ENCODE assay signal across 26 mouse cellular contexts in the genomic region with DNA sequence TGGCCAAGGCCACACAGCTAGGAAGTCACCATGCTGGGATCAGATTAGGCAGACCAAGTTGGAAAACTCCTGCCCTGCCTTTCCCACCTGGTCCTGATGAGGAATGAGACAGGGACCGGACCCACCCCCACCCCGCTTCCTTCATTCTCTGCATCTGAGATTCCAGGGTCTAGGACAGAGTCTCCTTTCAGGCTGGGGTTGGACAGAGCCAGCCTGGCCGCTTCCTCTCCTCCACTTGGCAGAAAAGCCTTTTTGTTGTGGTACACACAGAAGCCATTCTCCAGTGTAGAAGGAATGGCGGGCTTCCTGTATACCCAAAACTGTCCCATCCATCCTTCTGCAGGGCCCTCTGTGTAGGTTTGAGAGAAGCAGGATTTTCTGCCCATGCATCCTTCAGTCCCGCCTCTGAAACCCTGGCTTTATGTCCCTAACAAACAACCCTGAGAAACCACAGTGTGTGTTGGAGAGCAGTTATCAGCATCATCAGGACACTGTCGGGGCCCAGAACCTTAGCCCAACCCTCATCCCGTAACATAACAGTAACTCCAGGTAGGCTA. TPM values are rescaled to one million over a fixed set of nuclear protein-coding genes. Genes with fewer than 3 reads are reported as not detected.
DNase-seq lines count a peak whose midpoint lies in the region; ATAC-seq and TF ChIP-seq lines count a peak whose summit lies in the region.
"Had no signal": no experiment of that assay in that cellular context is flagged by ENCODE, and none has a peak within 500 bp of the region (broad histone marks: within the 10 kb centered on the region; RNA-seq: fewer than 3 reads in every experiment).

No protein-coding gene starts in this region.

- peaks cover 10% of the 10 kb centered on the region; the same call in 1 of the 2 replicates for H3K36me3 ChIP-seq in forebrain, postnatal 0 days (ENCODE audit: insufficient read depth)
- H3K36me3 ChIP-seq in forebrain, embryonic 12.5 days (replicated peaks), result peaks cover 32% of the 10 kb centered on the region
- H3K36me3 ChIP-seq in hindbrain, postnatal 0 days (ENCODE audit: insufficient read depth, low read length), result peaks cover 9% of the 10 kb centered on the region; the same call in 1 of the 2 replicates
- peaks cover 3% of the 10 kb centered on the region; the same call in 1 of the 2 replicates for H3K36me3 ChIP-seq in hindbrain, embryonic 11.5 days (ENCODE audit: control insufficient read depth, insufficient read depth, low read length)
- H3K36me3 ChIP-seq in neural tube, embryonic 13.5 days, result peaks cover 40% of the 10 kb centered on the region
- H3K36me3 ChIP-seq: embryonic facial prominence, embryonic 15.5 days; liver, embryonic 13.5 days had no signal

- no peak overlapping the region for H3K4me3 ChIP-seq in forebrain, postnatal 0 days (ENCODE audit: low read depth, low read length)
- H3K4me3 ChIP-seq in forebrain, embryonic 12.5 days (replicated peaks), result no peak overlapping the region
- no peak overlapping the region for H3K4me3 ChIP-seq in hindbrain, postnatal 0 days (ENCODE audit: low read length)
- H3K4me3 ChIP-seq in hindbrain, embryonic 11.5 days (ENCODE audit: low read depth, low read length), result no peak overlapping the region
- H3K4me3 ChIP-seq in neural tube, embryonic 13.5 days, result no peak overlapping the region
- H3K4me3 ChIP-seq: embryonic facial prominence, embryonic 15.5 days; hindbrain, embryonic 13.5 days; intestine, embryonic 15.5 days; limb, embryonic 13.5 days; liver, embryonic 13.5 days; midbrain, embryonic 15.5 days had no signal

- DNase-seq in forebrain, postnatal 0 days, result no peak
- DNase-seq in hindbrain, postnatal 0 days (ENCODE audit: low spot score), result peak; percentile 22
- no peak for DNase-seq in hindbrain, embryonic 11.5 days (ENCODE audit: low spot score)
- DNase-seq in neural tube, embryonic 10.5 days (ENCODE audit: extremely low spot score, low spot score), result no peak
- no peak for DNase-seq in thymus, postnatal 4 days
- DNase-seq: adrenal gland, postnatal 14 days; cerebellum, adult 9-10 months; gastrocnemius, postnatal 10 days; heart, postnatal 10 days; kidney, adult 8-10 months; kidney, postnatal 10 days; liver, embryonic 13.5 days; lung, adult 2 months; lung, postnatal 14 days; right cerebral cortex, postnatal 14 days; spleen, adult 18-20 months; thymus, adult 18-20 months; thymus, postnatal 36 days had no signal

- H3K9ac ChIP-seq in forebrain, postnatal 0 days, result no peak overlapping the region
- H3K9ac ChIP-seq in forebrain, embryonic 12.5 days, result no peak overlapping the region
- no peak overlapping the region for H3K9ac ChIP-seq in hindbrain, postnatal 0 days (replicated peaks; ENCODE audit: low read length)
- H3K9ac ChIP-seq in hindbrain, embryonic 11.5 days (ENCODE audit: low read depth, low read length), result no peak overlapping the region
- no peak overlapping the region for H3K9ac ChIP-seq in neural tube, embryonic 13.5 days
- H3K9ac ChIP-seq: embryonic facial prominence, embryonic 15.5 days; hindbrain, embryonic 13.5 days; intestine, embryonic 15.5 days; limb, embryonic 13.5 days; liver, embryonic 13.5 days; midbrain, embryonic 15.5 days had no signal

- H3K9me3 ChIP-seq in forebrain, postnatal 0 days (ENCODE audit: low read length), result no peaks in the 10 kb centered on the region
- no peaks in the 10 kb centered on the region for H3K9me3 ChIP-seq in forebrain, embryonic 12.5 days
- H3K9me3 ChIP-seq in hindbrain, postnatal 0 days (ENCODE audit: low read length), result no peaks in the 10 kb centered on the region
- H3K9me3 ChIP-seq in hindbrain, embryonic 11.5 days (ENCODE audit: control insufficient read depth, low read length), result no peaks in the 10 kb centered on the region
- no peaks in the 10 kb centered on the region for H3K9me3 ChIP-seq in neural tube, embryonic 13.5 days
- H3K9me3 ChIP-seq: embryonic facial prominence, embryonic 15.5 days; hindbrain, embryonic 13.5 days; intestine, embryonic 15.5 days; limb, embryonic 13.5 days; liver, embryonic 13.5 days; midbrain, embryonic 15.5 days had no signal

- H3K4me2 ChIP-seq in forebrain, postnatal 0 days (ENCODE audit: low read depth), result no peak overlapping the region
- H3K4me2 ChIP-seq in forebrain, embryonic 12.5 days, result no peak overlapping the region
- no peak overlapping the region for H3K4me2 ChIP-seq in hindbrain, postnatal 0 days (ENCODE audit: low read depth, low read length)
- no peak overlapping the region for H3K4me2 ChIP-seq in hindbrain, embryonic 11.5 days (replicated peaks; ENCODE audit: low read depth, low read length)
- H3K4me2 ChIP-seq in neural tube, embryonic 13.5 days, result no peak overlapping the region
- H3K4me2 ChIP-seq: embryonic facial prominence, embryonic 15.5 days; heart, embryonic 11.5 days; hindbrain, embryonic 13.5 days; intestine, embryonic 15.5 days; limb, embryonic 13.5 days; liver, embryonic 13.5 days; midbrain, embryonic 15.5 days had no signal

- peak; percentile 63 for ATAC-seq in forebrain, postnatal 0 days
- no peak for ATAC-seq in forebrain, embryonic 12.5 days (ENCODE audit: low FRiP score)
- peak; percentile 55 for ATAC-seq in hindbrain, postnatal 0 days
- ATAC-seq in hindbrain, embryonic 11.5 days (ENCODE audit: low FRiP score), result no peak
- ATAC-seq in neural tube, embryonic 13.5 days (ENCODE audit: low read depth), result no peak
- ATAC-seq: midbrain, embryonic 15.5 days had no signal

- H3K27ac ChIP-seq in forebrain, postnatal 0 days (ENCODE audit: low read depth, low read length), result no peak overlapping the region
- no peak overlapping the region for H3K27ac ChIP-seq in forebrain, embryonic 12.5 days
- 0 out of 2 replicates have a peak overlapping the region, but pooled peaks have one; percentile 6 for H3K27ac ChIP-seq in hindbrain, postnatal 0 days
- H3K27ac ChIP-seq in hindbrain, embryonic 11.5 days (ENCODE audit: low read depth, low read length), result no peak overlapping the region
- H3K27ac ChIP-seq in neural tube, embryonic 13.5 days (replicated peaks), result peak overlapping the region; percentile 47
- H3K27ac ChIP-seq: embryonic facial prominence, embryonic 15.5 days; hindbrain, embryonic 13.5 days; limb, embryonic 13.5 days; liver, embryonic 13.5 days; midbrain, embryonic 15.5 days had no signal

- 81% methylated on average over 7 of the region's 7 CpGs for WGBS in forebrain, postnatal 0 days
- WGBS in forebrain, embryonic 12.5 days, result 84% methylated on average over 7 of the region's 7 CpGs
- 83% methylated on average over 7 of the region's 7 CpGs for WGBS in hindbrain, postnatal 0 days
- WGBS in hindbrain, embryonic 11.5 days, result 87% methylated on average over 7 of the region's 7 CpGs
- 76% methylated on average over 7 of the region's 7 CpGs for WGBS in neural tube, embryonic 13.5 days

- H3K27me3 ChIP-seq in forebrain, postnatal 0 days (ENCODE audit: insufficient read depth, low read length), result no peaks in the 10 kb centered on the region
- no peaks in the 10 kb centered on the region for H3K27me3 ChIP-seq in forebrain, embryonic 12.5 days
- no peaks in the 10 kb centered on the region for H3K27me3 ChIP-seq in hindbrain, postnatal 0 days (ENCODE audit: insufficient read depth, low read length)
- no peaks in the 10 kb centered on the region for H3K27me3 ChIP-seq in hindbrain, embryonic 11.5 days (ENCODE audit: control insufficient read depth, insufficient read depth, low read length)
- H3K27me3 ChIP-seq in neural tube, embryonic 13.5 days, result no peaks in the 10 kb centered on the region
- H3K27me3 ChIP-seq: embryonic facial prominence, embryonic 15.5 days; hindbrain, embryonic 13.5 days; intestine, embryonic 15.5 days; limb, embryonic 13.5 days; liver, embryonic 13.5 days; midbrain, embryonic 15.5 days had no signal

- H3K4me1 ChIP-seq in forebrain, postnatal 0 days (ENCODE audit: insufficient read depth), result no peaks in the 10 kb centered on the region
- no peaks in the 10 kb centered on the region for H3K4me1 ChIP-seq in forebrain, embryonic 12.5 days
- no peaks in the 10 kb centered on the region for H3K4me1 ChIP-seq in hindbrain, postnatal 0 days (ENCODE audit: insufficient read depth, low read length)
- H3K4me1 ChIP-seq in hindbrain, embryonic 11.5 days (replicated peaks; ENCODE audit: control insufficient read depth, insufficient read depth, low read length), result no peaks in the 10 kb centered on the region
- H3K4me1 ChIP-seq in neural tube, embryonic 13.5 days (replicated peaks), result no peaks in the 10 kb centered on the region
- H3K4me1 ChIP-seq: midbrain, embryonic 15.5 days had no signal

- TF ChIP-seq CTCF in forebrain, postnatal 0 days (IDR thresholded peaks at IDR 0.05; ENCODE audit: low read depth), result no peak
- no peak for TF ChIP-seq CTCF in hindbrain, postnatal 0 days (IDR thresholded peaks at IDR 0.05; ENCODE audit: low read depth)

RNA-seq across cellular contexts. Expression of a gene that starts 23.4 kb away (rescaled TPM):
- 32.4 and 40.3 TPM in 2 replicates for total RNA-seq in forebrain, postnatal 0 days (2014; rRNA removed)
- polyA plus RNA-seq in forebrain, postnatal 0 days (2015; fragmentation: Nextera tagmentation; extraction: Ambion mirVana), result 10.7 and 13.9 TPM in 2 replicates
- polyA plus RNA-seq in forebrain, embryonic 12.5 days (2016; fragmentation: Nextera tagmentation; extraction: Ambion mirVana), result 22.8 and 24.6 TPM in 2 replicates
- total RNA-seq in hindbrain, postnatal 0 days (2014; rRNA removed), result 72.9 and 80.6 TPM in 2 replicates
- 14.0 and 14.2 TPM in 2 replicates for polyA plus RNA-seq in hindbrain, postnatal 0 days (2015; fragmentation: Nextera tagmentation; extraction: Ambion mirVana)
- polyA plus RNA-seq in hindbrain, embryonic 11.5 days (2014; fragmentation: Nextera tagmentation; extraction: Ambion mirVana), result 13.0 and 15.7 TPM in 2 replicates
- 26.9 and 29.1 TPM in 2 replicates for polyA plus RNA-seq in neural tube, embryonic 13.5 days (2015; fragmentation: Nextera tagmentation; extraction: Ambion mirVana)

RNA-seq across cellular contexts. Expression of a gene that starts 43.4 kb away (rescaled TPM):
- 30.8 and 66.0 TPM in 2 replicates for total RNA-seq in forebrain, postnatal 0 days (2014; rRNA removed)
- 34.9 and 38.6 TPM in 2 replicates for polyA plus RNA-seq in forebrain, postnatal 0 days (2015; fragmentation: Nextera tagmentation; extraction: Ambion mirVana)
- polyA plus RNA-seq in forebrain, embryonic 12.5 days (2016; fragmentation: Nextera tagmentation; extraction: Ambion mirVana), result 41.7 and 42.5 TPM in 2 replicates
- 22.8 and 68.5 TPM in 2 replicates for total RNA-seq in hindbrain, postnatal 0 days (2014; rRNA removed)
- polyA plus RNA-seq in hindbrain, postnatal 0 days (2015; fragmentation: Nextera tagmentation; extraction: Ambion mirVana), result 25.6 and 25.9 TPM in 2 replicates
- polyA plus RNA-seq in hindbrain, embryonic 11.5 days (2014; fragmentation: Nextera tagmentation; extraction: Ambion mirVana), result 36.5 and 40.3 TPM in 2 replicates
- 34.3 and 35.5 TPM in 2 replicates for polyA plus RNA-seq in neural tube, embryonic 13.5 days (2015; fragmentation: Nextera tagmentation; extraction: Ambion mirVana)

RNA-seq across cellular contexts. Expression of a gene that starts 43.7 kb away (rescaled TPM):
- total RNA-seq in forebrain, postnatal 0 days (2014; rRNA removed), result 11.8 and 15.7 TPM in 2 replicates
- polyA plus RNA-seq in forebrain, postnatal 0 days (2015; fragmentation: Nextera tagmentation; extraction: Ambion mirVana), result 10.7 and 13.4 TPM in 2 replicates
- polyA plus RNA-seq in forebrain, embryonic 12.5 days (2016; fragmentation: Nextera tagmentation; extraction: Ambion mirVana), result 18.1 and 20.1 TPM in 2 replicates
- 18.3 and 21.0 TPM in 2 replicates for total RNA-seq in hindbrain, postnatal 0 days (2014; rRNA removed)
- 9.2 and 10.5 TPM in 2 replicates for polyA plus RNA-seq in hindbrain, postnatal 0 days (2015; fragmentation: Nextera tagmentation; extraction: Ambion mirVana)
- 8.9 and 10.0 TPM in 2 replicates for polyA plus RNA-seq in hindbrain, embryonic 11.5 days (2014; fragmentation: Nextera tagmentation; extraction: Ambion mirVana)
- 15.4 and 16.0 TPM in 2 replicates for polyA plus RNA-seq in neural tube, embryonic 13.5 days (2015; fragmentation: Nextera tagmentation; extraction: Ambion mirVana)

RNA-seq across cellular contexts. Expression of a gene that starts 59.2 kb away (rescaled TPM):
- 88.8 and 94.2 TPM in 2 replicates for total RNA-seq in forebrain, postnatal 0 days (2014; rRNA removed)
- polyA plus RNA-seq in forebrain, postnatal 0 days (2015; fragmentation: Nextera tagmentation; extraction: Ambion mirVana), result 106 and 125 TPM in 2 replicates
- polyA plus RNA-seq in forebrain, embryonic 12.5 days (2016; fragmentation: Nextera tagmentation; extraction: Ambion mirVana), result 139 and 140 TPM in 2 replicates
- 72.3 and 74.5 TPM in 2 replicates for total RNA-seq in hindbrain, postnatal 0 days (2014; rRNA removed)
- 126 and 127 TPM in 2 replicates for polyA plus RNA-seq in hindbrain, postnatal 0 days (2015; fragmentation: Nextera tagmentation; extraction: Ambion mirVana)
- polyA plus RNA-seq in hindbrain, embryonic 11.5 days (2014; fragmentation: Nextera tagmentation; extraction: Ambion mirVana), result 141 and 145 TPM in 2 replicates
- 124 and 128 TPM in 2 replicates for polyA plus RNA-seq in neural tube, embryonic 13.5 days (2015; fragmentation: Nextera tagmentation; extraction: Ambion mirVana)

Comparison
In these comparisons a context has a peak if more than half of its experiments do, and no peak if none do; other contexts are left out.
1. ATAC-seq: peak in forebrain, postnatal 0 days (single experiment) and hindbrain, postnatal 0 days (single experiment); none in forebrain, embryonic 12.5 days (single experiment), hindbrain, embryonic 11.5 days (single experiment) and neural tube, embryonic 13.5 days (single experiment).
2. H3K27ac ChIP-seq: peak in hindbrain, postnatal 0 days (single experiment) and neural tube, embryonic 13.5 days (single experiment); none in forebrain, postnatal 0 days (single experiment), forebrain, embryonic 12.5 days (single experiment) and hindbrain, embryonic 11.5 days (single experiment).